ENCODE assay signal across 8 mouse cellular contexts in genomic region chr11:54865330-54866085, GRCm38 (mm10). TPM values are rescaled to one million over a fixed set of nuclear protein-coding genes. Genes with fewer than 3 reads are reported as not detected.
DNase-seq lines count a peak whose midpoint lies in the region; ATAC-seq and TF ChIP-seq lines count a peak whose summit lies in the region.

No protein-coding gene starts in this region.

- no peaks in the 10 kb centered on the region for H3K9me3 ChIP-seq in liver, embryonic 11.5 days (ENCODE audit: control insufficient read depth, low read length)

- intact Hi-C loops in left cerebral cortex, postnatal 25 days (cut with DNase I) = loop anchor here (10.0 kb wide), 1 partner anchor 301 kb away; no protein-coding TSS in a partner anchor

- peak overlapping the region; percentile 98 for H3K9ac ChIP-seq in liver, embryonic 11.5 days (ENCODE audit: low read depth, low read length)

- no peak for TF ChIP-seq POLR2A in cerebellum, adult 2 months (IDR thresholded peaks at IDR 0.05; ENCODE audit: borderline replicate concordance, insufficient read depth, low read length)
- TF ChIP-seq POLR2A in testis, adult 2 months (IDR thresholded peaks at IDR 0.05; ENCODE audit: control insufficient read depth, low read depth, low read length) = no peak

- H3K4me3 ChIP-seq in cerebellum, adult 2 months (replicated peaks; ENCODE audit: insufficient read depth, low read depth, low read length) = peak overlapping the region; percentile 89
- peak overlapping the region; percentile 99 for H3K4me3 ChIP-seq in testis, adult 2 months (ENCODE audit: control insufficient read depth, low read depth, low read length)
- peak overlapping the region; percentile 82 for H3K4me3 ChIP-seq in liver, embryonic 11.5 days (ENCODE audit: low read depth, low read length)

- DNase-seq in cerebellum, adult 2 months = no peak
- DNase-seq in cerebellum, postnatal 36 days = no peak
- DNase-seq in testis, postnatal 10 days (ENCODE audit: low spot score) = no peak
- no peak for DNase-seq in liver, embryonic 11.5 days (ENCODE audit: low spot score)
- DNase-seq in left cerebral cortex, postnatal 25 days (ENCODE audit: low spot score in 2 of 2) = no peak
- no peak for DNase-seq in thymus, postnatal 36 days

- TF ChIP-seq CTCF in cerebellum, adult 2 months (IDR thresholded peaks at IDR 0.05; ENCODE audit: borderline replicate concordance, insufficient read depth, low read depth, low read length) = no peak
- no peak for TF ChIP-seq CTCF in testis, adult 2 months (IDR thresholded peaks at IDR 0.05; ENCODE audit: control insufficient read depth, insufficient read depth, insufficient replicate concordance, low read depth, low read length)

- peaks cover 3% of the 10 kb centered on the region; the same call in 1 of the 2 replicates for H3K4me1 ChIP-seq in cerebellum, adult 2 months (ENCODE audit: control insufficient read depth, insufficient read depth, low read length)
- peaks cover 2% of the 10 kb centered on the region; the same call in 1 of the 2 replicates for H3K4me1 ChIP-seq in testis, adult 2 months (ENCODE audit: control insufficient read depth, insufficient read depth, low read length)
- H3K4me1 ChIP-seq in liver, embryonic 11.5 days (replicated peaks; ENCODE audit: control insufficient read depth, insufficient read depth, low read length) = peaks cover 25% of the 10 kb centered on the region

- H3K36me3 ChIP-seq in testis, adult 2 months (ENCODE audit: control insufficient read depth, insufficient read depth, low read length) = peaks cover 2% of the 10 kb centered on the region; the same call in 1 of the 2 replicates
- peaks cover 7% of the 10 kb centered on the region; the same call in 1 of the 2 replicates for H3K36me3 ChIP-seq in liver, embryonic 11.5 days (ENCODE audit: control insufficient read depth, insufficient read depth, low read length)

- ATAC-seq in liver, embryonic 11.5 days (replicated peaks; ENCODE audit: low FRiP score) = no peak
- no peak for ATAC-seq in erythroid progenitor cell, adult 5-6 weeks (replicated peaks; ENCODE audit: low FRiP score, poor library complexity, severe bottlenecking)

- H3K4me2 ChIP-seq in liver, embryonic 11.5 days = peak overlapping the region; percentile 80

- H3K27me3 ChIP-seq in cerebellum, adult 2 months (ENCODE audit: control insufficient read depth, insufficient read depth, low read length) = no peaks in the 10 kb centered on the region
- no peaks in the 10 kb centered on the region for H3K27me3 ChIP-seq in testis, adult 2 months (ENCODE audit: control insufficient read depth, insufficient read depth, low read length)
- H3K27me3 ChIP-seq in liver, embryonic 11.5 days (replicated peaks; ENCODE audit: control insufficient read depth, insufficient read depth, low read length) = no peaks in the 10 kb centered on the region

- WGBS in cerebellum, adult 2 months = 67% methylated on average over 6 of the region's 6 CpGs
- 70% methylated on average over 6 of the region's 6 CpGs for WGBS in liver, embryonic 11.5 days

- peak overlapping the region; percentile 29; the same call in 1 of the 2 replicates for H3K27ac ChIP-seq in cerebellum, adult 2 months (ENCODE audit: insufficient read depth, low read length)
- peak overlapping the region; percentile 19 for H3K27ac ChIP-seq in testis, adult 2 months (ENCODE audit: control insufficient read depth, insufficient read depth, low read depth, low read length)
- peak overlapping the region; percentile 95 for H3K27ac ChIP-seq in liver, embryonic 11.5 days (ENCODE audit: low read depth, low read length)

RNA-seq across cellular contexts. Expression of gene Hint1, which starts 0.7 kb away (rescaled TPM):
- polyA plus RNA-seq in cerebellum, adult 2 months (2012; rRNA removed) = 786 and 797 TPM in 2 replicates
- 372 and 405 TPM in 2 replicates for polyA plus RNA-seq in testis, adult 2 months (2012; rRNA removed)
- 587 and 600 TPM in 2 replicates for polyA plus RNA-seq in liver, embryonic 11.5 days (2014; fragmentation: Nextera tagmentation; extraction: Ambion mirVana)
- 138 and 146 TPM in 2 replicates for total RNA-seq in erythroid progenitor cell, adult 5-6 weeks (2015; ENCODE audit: low replicate concordance)
- total RNA-seq in erythroid progenitor cell, adult 5-6 weeks (2017; ENCODE audit: low replicate concordance) = 123 and 160 TPM in 2 replicates
- 100 to 1,000 TPM; 236 to 265 TPM for total RNA-seq in left cerebral cortex, postnatal 25 days (2021)

RNA-seq across cellular contexts. Expression of gene Lyrm7, which starts 4.8 kb away (rescaled TPM):
- polyA plus RNA-seq in cerebellum, adult 2 months (2012; rRNA removed) = 18.8 and 24.3 TPM in 2 replicates
- polyA plus RNA-seq in testis, adult 2 months (2012; rRNA removed) = 25.3 and 25.5 TPM in 2 replicates
- polyA plus RNA-seq in liver, embryonic 11.5 days (2014; fragmentation: Nextera tagmentation; extraction: Ambion mirVana) = 9.4 and 11.3 TPM in 2 replicates
- total RNA-seq in erythroid progenitor cell, adult 5-6 weeks (2015; ENCODE audit: low replicate concordance) = 0.84 and 1.4 TPM in 2 replicates
- 1.2 and 1.4 TPM in 2 replicates for total RNA-seq in erythroid progenitor cell, adult 5-6 weeks (2017; ENCODE audit: low replicate concordance)
- 10 to 100 TPM; 26.2 to 27.2 TPM for total RNA-seq in left cerebral cortex, postnatal 25 days (2021)

RNA-seq across cellular contexts. Expression of gene Gpx3, which starts 36.7 kb away (rescaled TPM):
- polyA plus RNA-seq in cerebellum, adult 2 months (2012; rRNA removed) = 14.2 and 15.5 TPM in 2 replicates
- polyA plus RNA-seq in testis, adult 2 months (2012; rRNA removed) = 13.0 and 145 TPM in 2 replicates
- polyA plus RNA-seq in liver, embryonic 11.5 days (2014; fragmentation: Nextera tagmentation; extraction: Ambion mirVana) = 84.0 and 89.6 TPM in 2 replicates
- 15.5 and 29.3 TPM in 2 replicates for total RNA-seq in erythroid progenitor cell, adult 5-6 weeks (2015; ENCODE audit: low replicate concordance)
- total RNA-seq in erythroid progenitor cell, adult 5-6 weeks (2017; ENCODE audit: low replicate concordance) = 0.30 and 2.4 TPM in 2 replicates
- total RNA-seq in left cerebral cortex, postnatal 25 days (2021) = 1 to 10 TPM; 8.6 to 9.7 TPM

Comparison
In these comparisons a context has a peak if more than half of its experiments do, and no peak if none do; other contexts are left out.
1. H3K27ac ChIP-seq: peak in every context shown above with its lines; median percentile 95 in liver, embryonic 11.5 days; 29 in cerebellum, adult 2 months; 19 in testis, adult 2 months.